Mouse (Mus musculus) neural tube, embryonic 12.5 days (tissue): Measurements from ENCODE around the gene Hip1. TPM values are rescaled to one million over a fixed set of nuclear protein-coding genes. Genes with fewer than 3 reads are reported as not detected.

Source experiments
- microRNA-seq: library from miRNA; unstranded; fragments of <30 nt; microRNA quantifications from one replicate; pipeline ENCODE4, GENCODE M21; 2017
- polyA plus RNA-seq: library from polyadenylated mRNA; unstranded; fragments of >200 nt; fragmentation: Nextera tagmentation; extraction: Ambion mirVana; gene quantifications from 2 replicates; pipeline ENCODE4 v1.2.1, GENCODE M21; 2016

The Hip1 gene
- polyA plus RNA-seq, 1 experiment from 2014 or later, result 60.0 TPM

Small RNAs within 50 kb of the gene (microRNA-seq; reads per million reads assigned to microRNA genes)
- not detected for gene Mir7033

Other genes with a start within 250 kb of the Hip1 start
- 0.32 TPM in 1 of 2 replicates, not detected in the other for gene Fkbp6, start 195.1 kb downstream of the Hip1 start, polyA plus RNA-seq
- gene Trim50, start 191.8 kb downstream of the Hip1 start, polyA plus RNA-seq, result not detected in 2 replicates
- 34.5 and 36.3 TPM in 2 replicates for gene Nsun5, start 175.2 kb downstream of the Hip1 start, polyA plus RNA-seq
- 16.5 and 17.0 TPM in 2 replicates for gene Pom121, start 150.6 kb downstream of the Hip1 start, polyA plus RNA-seq
- not detected in 2 replicates for gene Ccl26, start 18.4 kb upstream of the Hip1 start, polyA plus RNA-seq
- gene Ccl24, start 27.9 kb upstream of the Hip1 start, polyA plus RNA-seq, result 1.4 and 1.6 TPM in 2 replicates
- gene Rhbdd2, start 87.5 kb upstream of the Hip1 start, polyA plus RNA-seq, result 64.7 and 71.4 TPM in 2 replicates
- 112 and 113 TPM in 2 replicates for gene Por, start 124.9 kb upstream of the Hip1 start, polyA plus RNA-seq
- gene Tmem120a, start 199.3 kb upstream of the Hip1 start, polyA plus RNA-seq, result 73.5 and 74.7 TPM in 2 replicates
- 0.30 TPM in 1 of 2 replicates, not detected in the other for gene Styxl1, start 233.3 kb upstream of the Hip1 start, polyA plus RNA-seq
- 606 and 613 TPM in 2 replicates for gene Mdh2, start 233.4 kb upstream of the Hip1 start, polyA plus RNA-seq